Mouse (Mus musculus) myocyte (in vitro differentiated cells): ENCODE measurements around the gene Dcun1d3. TPM values are rescaled to one million over a fixed set of nuclear protein-coding genes. Genes with fewer than 3 reads are reported as not detected.

Experiments used
- H3K27me3 ChIP-seq: one replicate; pipeline ENCODE4 v1.6.1; 2011; ENCODE audit not compliant: control insufficient read depth, insufficient read depth, insufficient read length
- H3K36me3 ChIP-seq: one replicate; pipeline ENCODE4 v1.6.1; 2011; ENCODE audit not compliant: control insufficient read depth, insufficient read depth
- H3K4me2 ChIP-seq: one replicate; pipeline ENCODE4 v1.6.1; 2011; ENCODE audit warnings: low read depth, control low read depth
- H3K4me3 ChIP-seq: one replicate; pipeline ENCODE4 v1.5.1; 2011; ENCODE audit warnings: mild to moderate bottlenecking, control low read depth, moderate library complexity
- H3K79me2 ChIP-seq: one replicate; pipeline ENCODE4 v1.6.1; 2011; ENCODE audit not compliant: control insufficient read depth, insufficient read depth
- H3ac ChIP-seq: one replicate; pipeline ENCODE4 v1.6.1; 2011; ENCODE audit not compliant: control insufficient read depth, insufficient read length
- CEBPB ChIP-seq: IDR thresholded peaks from 2 replicates; pipeline ENCODE4 v1.6.1; 2011; ENCODE audit warnings: mild to moderate bottlenecking, moderate library complexity; ENCODE audit not compliant: poor library complexity, insufficient read depth, severe bottlenecking
- E2F4 ChIP-seq: IDR thresholded peaks from one replicate; pipeline ENCODE4 v1.6.1; 2011; ENCODE audit warnings: mild to moderate bottlenecking, control low read depth, moderate library complexity; ENCODE audit not compliant: insufficient read depth
- MAX ChIP-seq: IDR thresholded peaks from one replicate; pipeline ENCODE4 v1.6.1; 2011; ENCODE audit warnings: low read depth, mild to moderate bottlenecking, control low read depth
- MYOD1 ChIP-seq, 3 experiments: IDR thresholded peaks; one replicate each; pipeline ENCODE4 v1.6.1; 2011; ENCODE audit warnings: control low read depth in 2 of 3, low read depth in 2 of 3, mild to moderate bottlenecking in 2 of 3, moderate library complexity in 1 of 3; ENCODE audit not compliant: insufficient read length in 2 of 3, control insufficient read depth in 1 of 3
- MYOG ChIP-seq, 3 experiments: IDR thresholded peaks; one replicate each; pipeline ENCODE4 v1.6.1; 2011; ENCODE audit warnings: control low read depth in 2 of 3, low read depth in 2 of 3, mild to moderate bottlenecking in 2 of 3; ENCODE audit not compliant: insufficient read length in 2 of 3, control insufficient read depth in 1 of 3, insufficient read depth in 1 of 3
- POLR2A ChIP-seq: IDR thresholded peaks from one replicate; pipeline ENCODE4 v1.6.1; 2011; ENCODE audit warnings: low read depth, mild to moderate bottlenecking, control low read depth, moderate library complexity; ENCODE audit not compliant: insufficient read length
- POLR2AphosphoS2 ChIP-seq: IDR thresholded peaks from one replicate; pipeline ENCODE4 v1.6.1; 2011; ENCODE audit warnings: low read depth, control low read depth; ENCODE audit not compliant: insufficient read length
- REST ChIP-seq: IDR thresholded peaks from one replicate; pipeline ENCODE4 v1.6.1; 2011; ENCODE audit warnings: mild to moderate bottlenecking, control low read depth, moderate library complexity; ENCODE audit not compliant: insufficient read depth, insufficient read length
- SRF ChIP-seq: IDR thresholded peaks from one replicate; pipeline ENCODE4 v1.6.1; 2011; ENCODE audit warnings: low read depth; ENCODE audit not compliant: control insufficient read depth, insufficient read length
- TCF12 ChIP-seq: IDR thresholded peaks from one replicate; pipeline ENCODE4 v1.6.1; 2011; ENCODE audit warnings: mild to moderate bottlenecking, control low read depth; ENCODE audit not compliant: poor library complexity, insufficient read depth, severe bottlenecking
- TCF3 ChIP-seq: IDR thresholded peaks from one replicate; pipeline ENCODE4 v1.6.1; 2011; ENCODE audit warnings: low read depth, control low read depth; ENCODE audit not compliant: insufficient read length
- USF1 ChIP-seq: IDR thresholded peaks from one replicate; pipeline ENCODE4 v1.6.1; 2011; ENCODE audit warnings: low read depth, mild to moderate bottlenecking, control low read depth, moderate library complexity
- polyA plus RNA-seq: library from polyadenylated mRNA; unstranded; fragments of >200 nt; fragmentation: generic; extraction: Trizol; gene quantifications from one replicate; pipeline ENCODE4 v1.2.1, GENCODE M21; 2012; ENCODE audit warnings: missing spikeins

Gene Dcun1d3
- polyA plus RNA-seq, 1 experiment: 8.8 TPM

DNA sequence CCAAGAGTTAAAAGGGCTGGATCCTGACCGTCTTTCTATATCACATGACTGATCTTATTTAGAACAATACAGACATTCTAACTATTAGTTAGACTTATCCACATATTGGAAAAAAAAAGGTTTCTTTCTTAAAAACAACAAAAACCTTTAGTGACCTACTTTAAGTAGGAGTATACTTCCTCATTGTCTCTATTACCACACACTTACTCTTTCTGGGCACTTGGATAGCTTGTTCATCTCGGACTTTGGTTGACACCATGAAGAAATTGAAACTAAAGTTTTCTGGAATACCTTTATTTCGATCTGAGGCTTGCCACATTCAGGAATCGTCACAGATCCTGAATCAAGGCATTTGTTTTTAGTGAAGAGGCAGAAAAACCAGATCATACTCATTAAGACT is 25.0 kb upstream of the Dcun1d3 start:
- no peak overlapping the region for H3ac ChIP-seq
- H3K4me2 ChIP-seq: no peak overlapping the region
- no peaks in the 10 kb centered on the region for H3K36me3 ChIP-seq
- no peak overlapping the region for H3K4me3 ChIP-seq
- TF ChIP-seq E2F4 (no peak), CEBPB (no peak), TCF12 (no peak), TCF3 (no peak), MYOD1 (IDR thresholded peaks at IDR 0.05; ENCODE audit: control insufficient read depth in 1 of 3, insufficient read length in 2 of 3, low read depth in 2 of 3) (no peak), POLR2A (no peak), MAX (no peak), REST (no peak), SRF (no peak), MYOG (IDR thresholded peaks at IDR 0.05; ENCODE audit: control insufficient read depth in 1 of 3, insufficient read depth in 1 of 3, insufficient read length in 2 of 3, low read depth in 2 of 3) (no peak), POLR2AphosphoS2 (no peak), USF1 (no peak)
- no peaks in the 10 kb centered on the region for H3K79me2 ChIP-seq
- H3K27me3 ChIP-seq: no peaks in the 10 kb centered on the region

DNA sequence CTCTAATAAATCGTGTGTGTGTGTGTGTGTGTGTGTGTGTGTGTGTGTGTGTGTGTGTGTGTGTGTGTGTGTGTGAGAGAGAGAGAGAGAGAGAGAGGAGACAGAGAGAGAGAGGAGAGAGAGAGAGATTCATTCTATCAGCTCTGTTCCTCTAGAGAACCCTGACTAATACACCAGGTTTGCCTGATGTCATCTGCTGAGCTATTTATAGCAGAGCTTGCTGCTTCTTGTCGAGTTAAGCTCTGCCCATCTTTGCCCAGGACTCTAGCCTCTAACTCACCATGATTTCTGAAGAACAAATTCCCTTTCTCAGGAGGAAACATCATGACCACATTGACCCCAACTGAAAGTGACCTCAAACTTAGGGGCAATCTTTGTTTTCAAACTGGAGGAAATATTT is 24.4 kb upstream of the Dcun1d3 start:
- peak overlapping the region; percentile 33 for H3K4me2 ChIP-seq
- H3K4me3 ChIP-seq: no peak overlapping the region
- no peak overlapping the region for H3ac ChIP-seq
- no peaks in the 10 kb centered on the region for H3K27me3 ChIP-seq
- H3K36me3 ChIP-seq: no peaks in the 10 kb centered on the region
- H3K79me2 ChIP-seq: no peaks in the 10 kb centered on the region
- TF ChIP-seq MYOD1 (IDR thresholded peaks at IDR 0.05; ENCODE audit: control insufficient read depth in 1 of 3, insufficient read length in 2 of 3, low read depth in 2 of 3) (no peak), MAX (no peak), TCF3 (no peak), SRF (no peak), USF1 (no peak), TCF12 (no peak), REST (no peak), POLR2A (no peak), CEBPB (no peak)

DNA sequence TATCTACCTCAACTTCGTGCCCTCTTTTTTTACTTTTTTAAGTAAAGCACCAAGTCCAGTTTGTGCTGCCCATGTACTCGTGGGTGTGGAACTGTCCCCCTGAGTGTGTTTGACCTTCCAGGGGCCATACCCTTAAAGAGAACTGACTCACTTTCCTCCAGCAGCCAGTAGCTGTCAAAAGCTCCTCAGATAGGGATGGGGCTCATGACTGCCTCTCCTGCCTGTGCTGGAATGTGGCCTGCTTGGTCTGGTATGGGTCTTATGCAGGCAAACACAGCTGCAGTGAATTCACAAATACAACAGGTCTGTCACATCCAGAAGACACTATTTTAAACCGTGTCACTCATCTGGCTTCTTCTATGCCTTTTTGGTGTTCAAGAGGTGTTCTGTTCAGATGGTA is 15.6 kb upstream of the Dcun1d3 start:
- Histone ChIP-seq H3ac (no peak overlapping the region), H3K4me3 (no peak overlapping the region)

DNA sequence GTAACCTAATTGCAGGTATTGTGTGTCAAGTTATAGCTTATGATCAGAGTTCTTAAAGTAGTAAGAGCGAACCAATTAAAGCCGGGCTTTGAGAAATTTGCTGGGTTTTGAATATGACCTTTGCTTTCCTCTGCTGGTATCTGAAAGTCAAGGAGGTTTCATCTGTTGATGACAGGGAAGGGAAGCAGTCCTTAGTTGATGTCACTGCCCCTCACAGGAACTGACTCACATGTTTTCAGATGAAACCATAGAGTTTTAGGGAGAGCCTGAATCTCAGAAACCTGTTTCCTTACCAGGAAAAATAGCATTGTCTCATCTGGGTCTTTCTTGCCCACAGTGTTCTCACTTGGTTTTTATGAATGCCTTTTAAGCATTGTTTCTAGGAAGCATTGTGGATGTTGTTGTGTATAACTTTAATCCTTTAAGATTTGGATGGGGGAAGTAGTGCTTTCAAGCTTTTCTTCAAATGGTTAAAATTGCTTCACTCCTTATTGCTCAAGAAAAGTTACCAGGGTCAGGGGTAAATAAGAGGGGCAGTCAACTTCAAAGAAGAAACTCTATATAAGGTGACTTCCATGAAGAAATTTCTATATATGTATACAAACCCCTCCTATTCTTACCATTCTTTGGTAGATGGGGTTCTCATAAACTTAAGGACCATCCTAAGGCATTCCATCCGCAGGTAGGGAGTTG is 10.6 kb upstream of the Dcun1d3 start:
- Histone ChIP-seq H3K36me3 (no peaks in the 10 kb centered on the region), H3K4me3 (no peak overlapping the region), H3ac (no peak overlapping the region), H3K79me2 (no peaks in the 10 kb centered on the region), H3K4me2 (no peak overlapping the region), H3K27me3 (no peaks in the 10 kb centered on the region)
- TF ChIP-seq TCF3: no peak
- TF ChIP-seq MYOG (IDR thresholded peaks at IDR 0.05; ENCODE audit: control insufficient read depth in 1 of 3, insufficient read depth in 1 of 3, insufficient read length in 2 of 3, low read depth in 2 of 3): no peak
- no peak for TF ChIP-seq POLR2AphosphoS2
- no peak for TF ChIP-seq E2F4
- TF ChIP-seq REST: no peak
- TF ChIP-seq POLR2A: no peak
- TF ChIP-seq MAX: no peak
- no peak for TF ChIP-seq USF1
- TF ChIP-seq MYOD1 (IDR thresholded peaks at IDR 0.05; ENCODE audit: control insufficient read depth in 1 of 3, insufficient read length in 2 of 3, low read depth in 2 of 3): no peak
- no peak for TF ChIP-seq SRF
- no peak for TF ChIP-seq TCF12
- no peak for TF ChIP-seq CEBPB

More for the DNA sequence above, 15.6 kb upstream of the Dcun1d3 start:
- no peaks in the 10 kb centered on the region for H3K27me3 ChIP-seq
- no peak overlapping the region for H3K4me2 ChIP-seq
- H3K79me2 ChIP-seq: no peaks in the 10 kb centered on the region
- TF ChIP-seq POLR2AphosphoS2 (no peak), MYOD1 (IDR thresholded peaks at IDR 0.05; ENCODE audit: control insufficient read depth in 1 of 3, insufficient read length in 2 of 3, low read depth in 2 of 3) (no peak), POLR2A (no peak), TCF3 (no peak), MYOG (IDR thresholded peaks at IDR 0.05; ENCODE audit: control insufficient read depth in 1 of 3, insufficient read depth in 1 of 3, insufficient read length in 2 of 3, low read depth in 2 of 3) (no peak), CEBPB (no peak), USF1 (no peak), MAX (no peak), TCF12 (no peak), SRF (no peak), REST (no peak), E2F4 (no peak)
- H3K36me3 ChIP-seq: no peaks in the 10 kb centered on the region
